Mouse (Mus musculus): Measurements from ENCODE around the gene Nfib. TPM values are rescaled to one million over a fixed set of nuclear protein-coding genes. Genes with fewer than 3 reads are reported as not detected.
A peak's percentile ranks its signal among the peaks of the same experiment; 100 is the strongest.

Nfib gene
- polyA plus RNA-seq, 1 experiment from 2014 or later, result 204 TPM

GRCm38 (mm10) chr4:82364696-82365385, 340.7 kb downstream of the Nfib start:
- no peak overlapping the region for H3K9ac ChIP-seq
- H3K9me3 ChIP-seq (replicated peaks), result no peaks in the 10 kb centered on the region
- H3K4me2 ChIP-seq, result no peak overlapping the region
- WGBS, result 91% methylated on average over 4 of the region's 4 CpGs
- H3K4me3 ChIP-seq, result no peak overlapping the region
- peaks cover 50% of the 10 kb centered on the region for H3K4me1 ChIP-seq
- no peaks in the 10 kb centered on the region for H3K36me3 ChIP-seq (ENCODE audit: poor library complexity, severe bottlenecking)
- H3K27ac ChIP-seq, result no peak overlapping the region
- ATAC-seq, result no peak
- no peaks in the 10 kb centered on the region for H3K27me3 ChIP-seq

GRCm38 (mm10) chr4:82363951-82364350, 341.6 kb downstream of the Nfib start:
- 85% methylated on average over 6 of the region's 6 CpGs for WGBS
- Histone ChIP-seq H3K4me1 (peaks cover 49% of the 10 kb centered on the region), H3K4me2 (no peak overlapping the region), H3K27me3 (no peaks in the 10 kb centered on the region), H3K36me3 (ENCODE audit: poor library complexity, severe bottlenecking) (peaks cover 3% of the 10 kb centered on the region), H3K9ac (no peak overlapping the region), H3K9me3 (replicated peaks) (no peaks in the 10 kb centered on the region), H3K27ac (no peak overlapping the region), H3K4me3 (no peak overlapping the region)
- no peak for ATAC-seq

GRCm38 (mm10) chr4:82362294-82362693, 343.3 kb downstream of the Nfib start:
- no peak for ATAC-seq
- WGBS, result 81% methylated on average over 3 of the region's 3 CpGs
- Histone ChIP-seq H3K9me3 (replicated peaks) (no peaks in the 10 kb centered on the region), H3K4me2 (no peak overlapping the region), H3K36me3 (ENCODE audit: poor library complexity, severe bottlenecking) (peaks cover 15% of the 10 kb centered on the region), H3K27me3 (no peaks in the 10 kb centered on the region), H3K9ac (no peak overlapping the region), H3K4me1 (peaks cover 41% of the 10 kb centered on the region), H3K27ac (no peak overlapping the region), H3K4me3 (no peak overlapping the region)

DNA sequence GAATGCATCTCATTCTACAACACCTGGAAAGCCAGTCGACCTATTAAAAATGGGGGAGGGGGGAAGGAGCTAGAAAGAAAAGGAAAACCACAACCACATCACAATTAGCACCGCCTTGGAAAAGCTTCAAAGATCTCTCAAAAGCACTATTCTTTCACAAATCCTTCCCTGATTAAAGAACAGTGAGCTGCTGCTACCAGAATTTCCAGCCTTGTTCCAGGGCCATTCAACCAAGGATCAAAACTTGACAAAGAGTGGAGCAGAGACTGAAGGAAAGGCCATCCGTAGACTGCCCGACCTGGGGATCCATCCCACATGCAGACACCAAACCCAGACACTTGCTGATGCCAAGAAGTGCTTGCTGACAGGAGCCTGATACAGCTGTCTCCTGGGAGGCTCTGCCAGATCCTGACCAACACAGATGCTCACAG, 345.5 kb downstream of the Nfib start:
- peak overlapping the region; percentile 66 for H3K27ac ChIP-seq
- 13% methylated on average over 4 of the region's 4 CpGs for WGBS
- H3K36me3 ChIP-seq (ENCODE audit: poor library complexity, severe bottlenecking), result peaks cover 15% of the 10 kb centered on the region
- H3K4me2 ChIP-seq, result no peak overlapping the region
- peak; percentile 52; the same call in 1 of the 2 replicates for ATAC-seq
- H3K4me3 ChIP-seq, result no peak overlapping the region
- no peak overlapping the region for H3K9ac ChIP-seq
- no peaks in the 10 kb centered on the region for H3K27me3 ChIP-seq
- H3K4me1 ChIP-seq, result peaks cover 41% of the 10 kb centered on the region
- no peaks in the 10 kb centered on the region for H3K9me3 ChIP-seq (replicated peaks)

DNA sequence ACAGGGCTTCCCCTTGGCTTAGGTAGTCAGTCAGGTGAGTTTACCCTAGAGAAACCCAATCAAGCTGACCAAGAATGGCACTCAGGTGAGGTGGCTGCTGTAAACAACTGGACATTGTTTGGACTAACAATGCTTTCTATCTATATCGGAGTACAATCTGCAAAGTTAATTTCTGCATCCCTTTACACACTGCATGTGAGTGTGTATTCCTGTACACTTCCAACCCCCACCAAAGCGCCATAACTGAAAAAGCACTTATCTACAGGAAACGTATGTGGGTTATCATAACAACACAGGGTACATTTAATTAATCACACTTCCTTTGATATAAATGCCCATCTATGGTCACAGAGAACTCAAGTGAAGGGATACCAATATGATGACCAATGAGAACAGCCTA, 346.4 kb downstream of the Nfib start:
- no peak overlapping the region for H3K4me3 ChIP-seq
- H3K27ac ChIP-seq, result no peak overlapping the region
- no peak overlapping the region for H3K4me2 ChIP-seq
- no peak for ATAC-seq
- H3K27me3 ChIP-seq, result no peaks in the 10 kb centered on the region
- H3K36me3 ChIP-seq (ENCODE audit: poor library complexity, severe bottlenecking), result peaks cover 15% of the 10 kb centered on the region
- H3K4me1 ChIP-seq, result peaks cover 40% of the 10 kb centered on the region
- H3K9ac ChIP-seq, result no peak overlapping the region
- H3K9me3 ChIP-seq (replicated peaks), result no peaks in the 10 kb centered on the region
- WGBS, result 95% methylated on average over 3 of the region's 3 CpGs

GRCm38 (mm10) chr4:82349006-82349405, 356.5 kb downstream of the Nfib start:
- Histone ChIP-seq H3K4me1 (peaks cover 21% of the 10 kb centered on the region), H3K27me3 (no peaks in the 10 kb centered on the region), H3K4me3 (no peak overlapping the region), H3K36me3 (ENCODE audit: poor library complexity, severe bottlenecking) (peaks cover 37% of the 10 kb centered on the region), H3K4me2 (no peak overlapping the region), H3K9me3 (replicated peaks) (no peaks in the 10 kb centered on the region), H3K27ac (no peak overlapping the region), H3K9ac (no peak overlapping the region)
- no peak for ATAC-seq
- 96% methylated on average over 1 of the region's 1 CpGs for WGBS

- ATAC-seq, result peak; percentile 90
- Histone ChIP-seq H3K4me3 (no peak overlapping the region), H3K27ac (peak overlapping the region; percentile 77), H3K4me2 (peak overlapping the region; percentile 37), H3K4me1 (peaks cover 52% of the 10 kb centered on the region), H3K9ac (no peak overlapping the region), H3K27me3 (no peaks in the 10 kb centered on the region), H3K9me3 (replicated peaks) (no peaks in the 10 kb centered on the region), H3K36me3 (ENCODE audit: poor library complexity, severe bottlenecking) (peaks cover 20% of the 10 kb centered on the region)
- 3% methylated on average over 4 of the region's 4 CpGs for WGBS
These were observed 360.8 kb downstream of the Nfib start for GRCm38 (mm10) chr4:82344787-82345186.

- H3K36me3 ChIP-seq (ENCODE audit: poor library complexity, severe bottlenecking), result peaks cover 17% of the 10 kb centered on the region; the same call in 1 of the 2 replicates
- H3K27ac ChIP-seq, result peak overlapping the region; percentile 77
- H3K4me2 ChIP-seq, result peak overlapping the region; percentile 37
- WGBS, result 11% methylated on average over 6 of the region's 6 CpGs
- ATAC-seq, result peak; percentile 62; the same call in 1 of the 2 replicates
- no peaks in the 10 kb centered on the region for H3K9me3 ChIP-seq (replicated peaks)
- H3K4me1 ChIP-seq, result peaks cover 55% of the 10 kb centered on the region
- H3K27me3 ChIP-seq, result no peaks in the 10 kb centered on the region
- H3K4me3 ChIP-seq, result no peak overlapping the region
- H3K9ac ChIP-seq, result no peak overlapping the region
These were observed 361.3 kb downstream of the Nfib start for GRCm38 (mm10) chr4:82344224-82344623.

GRCm38 (mm10) chr4:82338930-82339329, 366.6 kb downstream of the Nfib start:
- ATAC-seq, result no peak
- no peaks in the 10 kb centered on the region for H3K9me3 ChIP-seq (replicated peaks)
- 78% methylated on average over 6 of the region's 6 CpGs for WGBS
- no peak overlapping the region for H3K4me2 ChIP-seq
- H3K27me3 ChIP-seq, result no peaks in the 10 kb centered on the region
- peaks cover 65% of the 10 kb centered on the region for H3K4me1 ChIP-seq
- no peaks in the 10 kb centered on the region for H3K36me3 ChIP-seq (ENCODE audit: poor library complexity, severe bottlenecking)
- H3K9ac ChIP-seq, result no peak overlapping the region
- H3K4me3 ChIP-seq, result no peak overlapping the region
- H3K27ac ChIP-seq, result 0 out of 2 replicates have a peak overlapping the region, but pooled peaks have one; percentile 8

DNA sequence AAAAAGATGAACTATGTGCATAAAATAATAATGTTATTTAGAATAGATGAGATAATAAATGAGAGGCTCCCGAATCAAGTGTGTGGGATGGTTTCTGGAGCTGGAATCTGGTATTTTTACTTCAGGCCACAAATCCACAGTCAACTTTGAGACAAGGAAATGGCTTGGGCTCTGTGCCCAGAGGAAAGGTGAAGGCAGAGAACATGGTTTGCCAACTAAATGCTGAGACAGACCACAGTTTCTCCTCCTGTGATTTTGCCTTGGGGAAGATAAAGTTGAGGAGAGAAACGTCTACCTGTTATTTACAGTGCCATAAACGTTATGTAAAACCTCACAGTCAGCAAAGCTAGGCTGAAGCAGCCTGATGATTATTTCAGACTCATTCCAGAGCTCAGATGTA, 367.1 kb downstream of the Nfib start:
- Histone ChIP-seq H3K9ac (no peak overlapping the region), H3K4me3 (no peak overlapping the region), H3K4me2 (no peak overlapping the region), H3K27ac (peak overlapping the region; percentile 8; the same call in 1 of the 2 replicates), H3K36me3 (ENCODE audit: poor library complexity, severe bottlenecking) (no peaks in the 10 kb centered on the region), H3K4me1 (peaks cover 60% of the 10 kb centered on the region), H3K9me3 (replicated peaks) (no peaks in the 10 kb centered on the region), H3K27me3 (no peaks in the 10 kb centered on the region)
- WGBS, result 78% methylated on average over 3 of the region's 3 CpGs
- ATAC-seq, result no peak

DNA sequence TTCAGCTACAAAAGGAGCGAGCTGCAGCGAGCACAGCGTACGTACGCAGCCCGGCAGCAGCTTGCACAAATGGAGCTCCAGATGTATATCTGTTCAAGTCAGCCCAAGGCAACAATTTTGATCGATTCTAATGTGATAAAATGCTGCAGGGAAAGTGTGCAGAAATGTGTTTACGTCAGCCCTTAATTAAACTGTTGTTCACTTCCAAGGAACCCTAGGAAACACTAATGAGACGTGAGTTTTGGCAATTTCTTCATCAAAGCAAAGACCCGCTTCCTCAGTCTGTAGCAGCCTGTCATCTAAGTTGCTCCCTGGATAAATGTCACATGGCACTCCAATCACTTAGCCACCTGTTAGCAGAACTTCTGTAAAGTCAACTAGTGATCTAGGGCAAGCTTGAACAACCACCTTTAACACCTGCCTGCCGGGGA, 368.6 kb downstream of the Nfib start:
- Histone ChIP-seq H3K27ac (0 out of 2 replicates have a peak overlapping the region, but pooled peaks have one; percentile 15), H3K9ac (no peak overlapping the region), H3K4me1 (peaks cover 48% of the 10 kb centered on the region), H3K4me3 (no peak overlapping the region), H3K9me3 (replicated peaks) (no peaks in the 10 kb centered on the region), H3K36me3 (ENCODE audit: poor library complexity, severe bottlenecking) (no peaks in the 10 kb centered on the region), H3K4me2 (no peak overlapping the region), H3K27me3 (no peaks in the 10 kb centered on the region)
- WGBS, result 34% methylated on average over 11 of the region's 11 CpGs
- peak; percentile 70 for ATAC-seq

DNA sequence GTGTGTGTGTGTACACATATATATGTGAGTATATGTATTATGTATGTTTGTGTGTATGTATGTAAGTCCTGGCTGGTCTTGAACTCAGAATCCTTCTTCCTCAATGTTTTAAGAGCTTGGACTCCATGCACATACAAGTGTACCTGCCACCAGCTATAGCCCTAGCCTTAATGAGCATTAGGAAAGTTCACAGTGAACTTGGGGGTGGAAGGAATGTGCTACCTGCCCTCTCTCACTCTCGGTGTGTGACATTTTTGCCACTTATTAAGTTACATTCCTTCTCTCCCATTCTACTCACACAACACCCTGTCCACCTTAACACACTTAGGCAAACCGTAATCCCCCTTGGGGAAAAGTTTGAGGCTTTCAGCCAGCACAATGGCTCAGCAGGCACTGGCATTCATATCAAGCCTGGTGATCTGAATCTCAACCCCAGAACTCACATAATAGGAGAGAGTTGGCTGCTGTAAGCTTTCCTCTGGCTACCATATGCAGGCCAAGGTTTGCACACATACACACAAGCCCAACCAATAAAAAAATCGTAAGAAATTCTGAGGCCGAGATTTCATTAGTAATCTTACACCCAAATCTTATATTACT, 370.2 kb downstream of the Nfib start:
- Histone ChIP-seq H3K9me3 (replicated peaks) (no peaks in the 10 kb centered on the region), H3K4me2 (no peak overlapping the region), H3K36me3 (ENCODE audit: poor library complexity, severe bottlenecking) (peaks cover 7% of the 10 kb centered on the region; the same call in 1 of the 2 replicates), H3K4me3 (no peak overlapping the region), H3K9ac (no peak overlapping the region), H3K4me1 (peaks cover 36% of the 10 kb centered on the region), H3K27me3 (no peaks in the 10 kb centered on the region), H3K27ac (no peak overlapping the region)
- 0 out of 2 replicates have a peak, but pooled peaks have one; percentile 42 for ATAC-seq
- 36% methylated on average over 4 of the region's 4 CpGs for WGBS
